Mouse (Mus musculus): ENCODE results near the gene Slc22a3. TPM values are rescaled to one million over a fixed set of nuclear protein-coding genes. Genes with fewer than 3 reads are reported as not detected.

Gene Slc22a3
- polyA plus RNA-seq, 1 experiment from 2014 or later: 0.17 TPM

DNA sequence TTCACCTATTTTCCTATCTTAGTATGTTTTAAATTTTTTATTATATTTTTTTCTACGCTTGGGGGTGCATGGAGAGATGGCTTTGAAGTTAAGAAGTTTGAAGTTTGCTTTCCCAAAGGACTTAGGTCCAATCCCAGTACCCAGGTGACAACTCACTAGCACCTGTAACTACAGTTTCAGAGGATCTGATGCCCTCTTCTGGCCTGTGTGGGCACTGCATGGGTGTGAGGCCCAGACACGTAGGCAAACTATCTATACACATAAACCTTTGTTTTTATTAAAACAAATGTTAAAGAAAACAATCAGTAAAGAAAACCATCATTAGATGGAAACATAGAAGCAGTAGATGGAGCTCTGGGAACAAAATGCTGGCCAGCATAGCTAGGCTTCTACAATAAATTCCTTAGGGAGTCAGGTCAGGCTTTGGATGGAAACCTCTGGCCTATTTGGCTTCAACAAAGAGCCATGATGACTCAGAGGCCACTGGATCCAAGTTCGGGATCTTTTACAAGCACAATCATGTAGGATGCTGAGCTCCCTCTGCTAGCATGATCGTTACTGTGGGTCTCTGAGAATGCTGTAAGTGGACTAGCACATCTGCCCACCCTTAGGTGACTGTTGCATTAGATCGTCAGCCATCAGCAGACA lies 52.2 kb downstream of the Slc22a3 start:
- WGBS: 82% methylated on average over 5 of the region's 5 CpGs
- no peak overlapping the region for H3K9ac ChIP-seq (ENCODE audit: low read depth, low read length)
- H3K4me1 ChIP-seq (replicated peaks; ENCODE audit: control insufficient read depth, insufficient read depth, low read length): no peaks in the 10 kb centered on the region
- peak; percentile 19 for DNase-seq (ENCODE audit: low spot score)
- no peak overlapping the region for H3K27ac ChIP-seq (ENCODE audit: low read depth, low read length)
- no peaks in the 10 kb centered on the region for H3K27me3 ChIP-seq (ENCODE audit: control insufficient read depth, insufficient read depth, low read length)
- no peak overlapping the region for H3K4me3 ChIP-seq (ENCODE audit: low read depth, low read length)
- no peaks in the 10 kb centered on the region for H3K36me3 ChIP-seq (ENCODE audit: control insufficient read depth, insufficient read depth, low read length)
- no peak for ATAC-seq (ENCODE audit: low FRiP score)
- no peak overlapping the region for H3K4me2 ChIP-seq (replicated peaks; ENCODE audit: low read depth, low read length)
- H3K9me3 ChIP-seq (ENCODE audit: control insufficient read depth, low read length): no peaks in the 10 kb centered on the region

DNA sequence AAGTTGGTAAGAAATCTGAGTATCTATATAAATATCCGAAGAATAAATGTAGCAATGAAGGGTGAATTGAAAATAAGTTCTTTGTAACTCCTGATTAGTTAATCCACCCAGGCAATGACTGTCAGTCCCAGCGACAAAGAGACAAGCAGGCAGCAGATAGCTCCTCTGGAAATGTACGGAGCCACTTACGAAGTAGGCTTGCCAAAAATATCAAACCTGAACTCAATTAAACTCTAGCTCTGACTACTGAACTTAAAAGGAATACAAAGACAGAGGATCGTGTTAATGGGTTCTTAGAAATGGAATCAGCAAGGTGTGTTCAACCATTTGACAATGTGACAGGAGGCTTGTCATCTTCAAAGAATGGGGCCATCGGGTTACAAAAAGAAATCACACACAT lies 53.8 kb downstream of the Slc22a3 start:
- Histone ChIP-seq H3K4me2 (replicated peaks; ENCODE audit: low read depth, low read length) (no peak overlapping the region), H3K36me3 (ENCODE audit: control insufficient read depth, insufficient read depth, low read length) (no peaks in the 10 kb centered on the region), H3K27ac (ENCODE audit: low read depth, low read length) (no peak overlapping the region), H3K4me3 (ENCODE audit: low read depth, low read length) (no peak overlapping the region), H3K4me1 (replicated peaks; ENCODE audit: control insufficient read depth, insufficient read depth, low read length) (no peaks in the 10 kb centered on the region), H3K9me3 (ENCODE audit: control insufficient read depth, low read length) (no peaks in the 10 kb centered on the region), H3K9ac (ENCODE audit: low read depth, low read length) (no peak overlapping the region), H3K27me3 (ENCODE audit: control insufficient read depth, insufficient read depth, low read length) (no peaks in the 10 kb centered on the region)
- ATAC-seq (ENCODE audit: low FRiP score) (no peak), DNase-seq (ENCODE audit: low spot score) (no peak)
- WGBS: 87% methylated on average over 6 of the region's 6 CpGs

DNA sequence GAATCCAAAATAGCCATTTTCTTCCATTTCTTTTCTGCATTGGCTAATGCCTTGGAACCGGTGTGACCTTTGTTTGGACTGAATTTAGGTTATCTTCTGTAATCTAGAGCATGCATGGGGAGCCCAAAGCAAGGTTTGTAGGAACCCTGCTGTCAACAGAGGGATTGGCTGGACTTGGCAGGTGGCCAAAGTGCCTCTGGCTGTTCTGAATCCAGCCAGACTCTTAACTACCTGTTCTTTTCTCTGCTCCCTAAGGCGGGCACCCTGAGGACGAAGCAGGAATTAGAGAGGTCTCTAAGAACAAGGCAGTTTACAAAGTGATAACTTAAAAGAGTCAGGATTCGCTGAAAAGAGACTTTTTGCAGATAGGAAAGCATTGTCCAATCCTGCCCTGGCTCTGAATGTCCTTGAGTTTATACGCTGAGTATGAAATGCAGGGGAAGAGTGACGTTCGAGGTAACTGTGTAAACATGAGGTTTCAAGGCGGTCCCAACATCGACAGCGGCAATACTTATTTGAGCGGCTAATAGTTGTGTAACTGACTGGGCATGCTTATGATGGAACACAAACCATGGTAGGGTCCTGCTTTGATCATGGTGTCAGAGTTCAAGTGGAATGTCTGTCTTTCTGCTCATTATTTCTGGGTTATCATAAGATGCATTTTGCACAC lies 54.5 kb downstream of the Slc22a3 start:
- Histone ChIP-seq H3K27me3 (ENCODE audit: control insufficient read depth, insufficient read depth, low read length) (no peaks in the 10 kb centered on the region), H3K4me1 (replicated peaks; ENCODE audit: control insufficient read depth, insufficient read depth, low read length) (no peaks in the 10 kb centered on the region), H3K27ac (ENCODE audit: low read depth, low read length) (no peak overlapping the region), H3K4me2 (replicated peaks; ENCODE audit: low read depth, low read length) (no peak overlapping the region), H3K4me3 (ENCODE audit: low read depth, low read length) (no peak overlapping the region), H3K9me3 (ENCODE audit: control insufficient read depth, low read length) (no peaks in the 10 kb centered on the region), H3K36me3 (ENCODE audit: control insufficient read depth, insufficient read depth, low read length) (no peaks in the 10 kb centered on the region), H3K9ac (ENCODE audit: low read depth, low read length) (no peak overlapping the region)
- ATAC-seq (ENCODE audit: low FRiP score) (no peak), DNase-seq (ENCODE audit: low spot score) (no peak)
- 86% methylated on average over 11 of the region's 11 CpGs for WGBS

DNA sequence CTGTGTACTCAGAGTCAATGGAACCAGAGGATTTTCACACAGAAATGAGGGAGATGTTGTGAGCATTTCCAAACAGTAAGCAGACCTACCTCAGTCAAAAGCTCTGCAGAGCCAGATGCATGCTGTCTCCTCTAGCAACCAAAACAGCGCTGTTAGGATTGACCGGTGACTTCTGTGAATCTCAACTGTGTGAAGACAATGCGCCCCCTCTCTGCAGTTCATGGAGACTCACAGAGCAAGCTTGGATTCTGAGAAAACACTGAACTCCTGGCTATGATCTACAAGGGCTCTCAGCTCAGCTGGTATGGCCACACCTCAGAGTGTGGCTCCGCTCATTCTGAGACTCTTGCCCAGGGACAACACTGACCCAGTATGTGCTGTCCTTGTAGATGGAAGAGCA lies 56.3 kb downstream of the Slc22a3 start:
- Histone ChIP-seq H3K4me2 (replicated peaks; ENCODE audit: low read depth, low read length) (no peak overlapping the region), H3K27me3 (ENCODE audit: control insufficient read depth, insufficient read depth, low read length) (no peaks in the 10 kb centered on the region), H3K4me1 (replicated peaks; ENCODE audit: control insufficient read depth, insufficient read depth, low read length) (no peaks in the 10 kb centered on the region), H3K27ac (ENCODE audit: low read depth, low read length) (no peak overlapping the region), H3K4me3 (ENCODE audit: low read depth, low read length) (no peak overlapping the region), H3K9me3 (ENCODE audit: control insufficient read depth, low read length) (no peaks in the 10 kb centered on the region), H3K9ac (ENCODE audit: low read depth, low read length) (no peak overlapping the region), H3K36me3 (ENCODE audit: control insufficient read depth, insufficient read depth, low read length) (no peaks in the 10 kb centered on the region)
- DNase-seq (ENCODE audit: low spot score) (peak; percentile 14), ATAC-seq (ENCODE audit: low FRiP score) (no peak)
- 51% methylated on average over 4 of the region's 4 CpGs for WGBS

DNA sequence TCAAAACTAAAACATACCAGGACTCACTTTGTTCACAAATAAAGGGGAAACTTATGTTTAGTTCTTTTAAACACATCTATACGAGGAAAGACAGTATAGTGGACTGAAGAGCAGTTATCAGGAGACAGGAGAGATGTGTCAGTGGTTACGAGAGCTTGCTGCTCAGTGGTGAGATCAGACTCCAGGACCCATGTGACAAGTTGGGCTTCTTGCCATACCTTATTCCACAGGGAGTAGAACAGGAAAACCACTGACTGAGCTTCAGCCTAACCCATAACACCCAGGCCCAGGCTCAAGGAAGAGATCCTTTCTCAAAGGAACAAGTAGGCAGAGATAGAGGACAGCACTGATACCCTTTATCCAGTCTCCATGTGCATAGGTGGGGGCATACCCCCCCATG lies 62.9 kb downstream of the Slc22a3 start:
- H3K4me1 ChIP-seq (replicated peaks; ENCODE audit: control insufficient read depth, insufficient read depth, low read length): no peaks in the 10 kb centered on the region
- no peak for DNase-seq (ENCODE audit: low spot score)
- no peaks in the 10 kb centered on the region for H3K9me3 ChIP-seq (ENCODE audit: control insufficient read depth, low read length)
- 89% methylated on average over 2 of the region's 2 CpGs for WGBS
- ATAC-seq (ENCODE audit: low FRiP score): no peak
- H3K9ac ChIP-seq (ENCODE audit: low read depth, low read length): no peak overlapping the region
- no peaks in the 10 kb centered on the region for H3K27me3 ChIP-seq (ENCODE audit: control insufficient read depth, insufficient read depth, low read length)
- H3K36me3 ChIP-seq (ENCODE audit: control insufficient read depth, insufficient read depth, low read length): no peaks in the 10 kb centered on the region
- H3K4me2 ChIP-seq (replicated peaks; ENCODE audit: low read depth, low read length): no peak overlapping the region
- no peak overlapping the region for H3K27ac ChIP-seq (ENCODE audit: low read depth, low read length)
- no peak overlapping the region for H3K4me3 ChIP-seq (ENCODE audit: low read depth, low read length)

DNA sequence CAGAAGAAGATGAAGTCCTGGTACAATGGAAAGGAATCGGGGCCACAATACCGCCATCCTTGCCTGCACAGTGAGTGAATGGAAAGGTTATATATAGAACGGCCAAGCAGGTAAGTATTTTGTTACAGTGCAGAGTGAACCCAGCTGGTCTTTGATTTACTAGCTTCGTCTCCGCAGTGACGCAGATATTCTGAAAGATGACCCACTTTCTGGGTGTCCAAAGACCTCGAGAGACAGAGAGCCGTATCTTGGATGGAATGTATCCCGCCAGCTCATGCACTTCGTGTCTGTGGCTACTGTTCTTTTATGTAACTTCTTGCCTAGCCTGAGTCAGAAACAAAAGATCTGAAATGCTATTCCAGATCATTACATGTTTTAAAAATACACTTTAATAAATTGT lies 69.7 kb downstream of the Slc22a3 start:
- H3K36me3 ChIP-seq (ENCODE audit: control insufficient read depth, insufficient read depth, low read length): no peaks in the 10 kb centered on the region
- DNase-seq (ENCODE audit: low spot score): no peak
- no peak for ATAC-seq (ENCODE audit: low FRiP score)
- WGBS: 90% methylated on average over 10 of the region's 10 CpGs
- H3K27me3 ChIP-seq (ENCODE audit: control insufficient read depth, insufficient read depth, low read length): no peaks in the 10 kb centered on the region
- no peak overlapping the region for H3K9ac ChIP-seq (ENCODE audit: low read depth, low read length)
- H3K4me2 ChIP-seq (replicated peaks; ENCODE audit: low read depth, low read length): no peak overlapping the region
- H3K27ac ChIP-seq (ENCODE audit: low read depth, low read length): no peak overlapping the region
- H3K4me3 ChIP-seq (ENCODE audit: low read depth, low read length): no peak overlapping the region
- H3K4me1 ChIP-seq (replicated peaks; ENCODE audit: control insufficient read depth, insufficient read depth, low read length): no peaks in the 10 kb centered on the region
- no peaks in the 10 kb centered on the region for H3K9me3 ChIP-seq (ENCODE audit: control insufficient read depth, low read length)

DNA sequence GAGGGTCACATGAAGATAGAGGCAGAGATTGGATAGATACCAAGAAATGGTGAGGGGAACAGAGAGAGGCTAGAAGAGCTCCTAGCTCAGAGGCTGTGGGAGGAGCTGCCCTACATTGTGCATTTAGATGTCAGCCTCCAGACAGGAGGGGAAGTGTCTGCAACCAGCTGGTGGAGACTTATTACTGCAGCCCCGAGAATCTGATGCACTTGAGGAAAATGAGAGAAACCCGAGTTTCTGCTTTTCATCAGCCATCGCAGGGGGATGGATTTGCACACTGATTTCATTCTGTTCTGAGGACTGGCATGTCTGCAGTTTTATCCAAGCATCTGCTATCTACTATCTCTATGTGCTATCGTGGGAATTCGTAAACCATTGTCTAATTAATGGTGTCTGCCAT lies 75.8 kb downstream of the Slc22a3 start:
- no peaks in the 10 kb centered on the region for H3K27me3 ChIP-seq (ENCODE audit: control insufficient read depth, insufficient read depth, low read length)
- no peak for DNase-seq (ENCODE audit: low spot score)
- H3K9ac ChIP-seq (ENCODE audit: low read depth, low read length): no peak overlapping the region
- no peak overlapping the region for H3K4me3 ChIP-seq (ENCODE audit: low read depth, low read length)
- no peaks in the 10 kb centered on the region for H3K36me3 ChIP-seq (ENCODE audit: control insufficient read depth, insufficient read depth, low read length)
- no peak overlapping the region for H3K27ac ChIP-seq (ENCODE audit: low read depth, low read length)
- WGBS: 74% methylated on average over 5 of the region's 5 CpGs
- no peaks in the 10 kb centered on the region for H3K4me1 ChIP-seq (replicated peaks; ENCODE audit: control insufficient read depth, insufficient read depth, low read length)
- no peaks in the 10 kb centered on the region for H3K9me3 ChIP-seq (ENCODE audit: control insufficient read depth, low read length)
- H3K4me2 ChIP-seq (replicated peaks; ENCODE audit: low read depth, low read length): no peak overlapping the region
- ATAC-seq (ENCODE audit: low FRiP score): no peak

DNA sequence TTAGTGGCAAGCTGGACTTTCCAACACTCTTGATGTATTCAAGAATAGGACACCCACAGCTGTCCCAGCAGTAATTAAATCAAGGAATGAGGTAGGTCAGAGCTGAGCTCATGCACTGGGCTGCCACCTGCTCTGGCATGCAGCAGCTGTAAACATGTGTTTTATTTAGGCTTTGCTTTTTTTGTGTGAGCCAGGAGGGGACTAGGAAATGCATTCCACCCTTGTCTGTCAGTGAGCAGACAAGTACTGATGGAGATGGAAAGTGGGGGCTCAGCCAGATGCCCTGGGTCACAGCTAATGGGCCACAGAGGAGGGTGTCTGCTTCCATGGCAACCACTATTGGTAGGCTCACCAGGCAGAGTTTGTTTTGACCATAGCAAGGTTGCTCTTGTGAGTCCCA lies 79.1 kb downstream of the Slc22a3 start:
- H3K4me2 ChIP-seq (replicated peaks; ENCODE audit: low read depth, low read length): no peak overlapping the region
- ATAC-seq (ENCODE audit: low FRiP score) (peak; percentile 67; the same call in 1 of the 2 replicates), DNase-seq (ENCODE audit: low spot score) (peak; percentile 50)
- no peak overlapping the region for H3K9ac ChIP-seq (ENCODE audit: low read depth, low read length)
- H3K9me3 ChIP-seq (ENCODE audit: control insufficient read depth, low read length): no peaks in the 10 kb centered on the region; the same call in 1 of the 2 replicates
- no peaks in the 10 kb centered on the region for H3K27me3 ChIP-seq (ENCODE audit: control insufficient read depth, insufficient read depth, low read length)
- no peaks in the 10 kb centered on the region for H3K36me3 ChIP-seq (ENCODE audit: control insufficient read depth, insufficient read depth, low read length)
- H3K4me3 ChIP-seq (ENCODE audit: low read depth, low read length): no peak overlapping the region
- no peak overlapping the region for H3K27ac ChIP-seq (ENCODE audit: low read depth, low read length)
- no peaks in the 10 kb centered on the region; the same call in 1 of the 2 replicates for H3K4me1 ChIP-seq (replicated peaks; ENCODE audit: control insufficient read depth, insufficient read depth, low read length)

DNA sequence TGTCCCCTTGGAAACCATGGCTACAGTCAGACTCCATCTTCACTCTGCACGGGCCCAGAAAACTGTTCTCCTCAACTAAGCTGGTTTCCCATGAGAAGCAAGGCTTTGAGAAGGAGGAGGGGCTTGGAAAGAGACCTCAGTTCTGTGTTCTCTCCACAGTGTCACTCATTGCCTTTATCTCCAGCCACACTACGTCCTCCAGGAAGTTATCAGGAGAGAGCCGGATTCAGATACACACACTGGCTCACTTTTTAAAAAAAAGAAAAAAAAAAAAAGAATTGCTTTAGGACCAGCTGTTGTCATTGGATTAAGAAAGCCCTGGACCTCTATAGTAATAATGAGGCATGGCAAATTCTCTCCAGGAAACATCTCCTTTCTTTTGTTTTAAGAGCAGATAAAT lies 80.3 kb downstream of the Slc22a3 start:
- no peaks in the 10 kb centered on the region; the same call in 1 of the 2 replicates for H3K4me1 ChIP-seq (replicated peaks; ENCODE audit: control insufficient read depth, insufficient read depth, low read length)
- no peaks in the 10 kb centered on the region for H3K27me3 ChIP-seq (ENCODE audit: control insufficient read depth, insufficient read depth, low read length)
- no peak overlapping the region for H3K9ac ChIP-seq (ENCODE audit: low read depth, low read length)
- H3K4me3 ChIP-seq (ENCODE audit: low read depth, low read length): no peak overlapping the region
- H3K9me3 ChIP-seq (ENCODE audit: control insufficient read depth, low read length): no peaks in the 10 kb centered on the region; the same call in 1 of the 2 replicates
- ATAC-seq (ENCODE audit: low FRiP score) (no peak), DNase-seq (ENCODE audit: low spot score) (no peak)
- WGBS: 58% methylated on average over 3 of the region's 3 CpGs
- H3K27ac ChIP-seq (ENCODE audit: low read depth, low read length): no peak overlapping the region
- H3K36me3 ChIP-seq (ENCODE audit: control insufficient read depth, insufficient read depth, low read length): no peaks in the 10 kb centered on the region
- H3K4me2 ChIP-seq (replicated peaks; ENCODE audit: low read depth, low read length): no peak overlapping the region
